Mouse (Mus musculus) lung, postnatal 4 days (tissue): ENCODE measurements around the gene Lypd5.
"Not testable (repeated sequence)": the region's sequence is repeated elsewhere in the genome, so short reads cannot be mapped to it uniquely, and the experiment has no call there.

Experiments used
- DNase-seq, 2 experiments: peaks; one replicate each; pipeline ENCODE4 v3.0.0; 2021

The Lypd5 gene

GRCm38 (mm10) chr7:24384827-24385226 is 35.8 kb downstream of the Lypd5 start:
- DNase-seq = peak; percentile 49 to 82

GRCm38 (mm10) chr7:24387059-24387556 is 38.1 kb downstream of the Lypd5 start:
- peak; percentile 35 to 38 for DNase-seq

- DNase-seq = no peak
Observed at GRCm38 (mm10) chr7:24389516-24390187, 40.7 kb downstream of the Lypd5 start.

GRCm38 (mm10) chr7:24390512-24390911 is 41.5 kb downstream of the Lypd5 start:
- DNase-seq = no peak

GRCm38 (mm10) chr7:24391077-24391476 is 42.1 kb downstream of the Lypd5 start:
- DNase-seq = no peak

- DNase-seq = no peak
Observed at GRCm38 (mm10) chr7:24391687-24392086, 42.7 kb downstream of the Lypd5 start.

- no peak for DNase-seq
Observed at GRCm38 (mm10) chr7:24394054-24394453, 45.1 kb downstream of the Lypd5 start.

GRCm38 (mm10) chr7:24394475-24395161 is 45.6 kb downstream of the Lypd5 start:
- no peak for DNase-seq

GRCm38 (mm10) chr7:24396832-24397231 is 47.8 kb downstream of the Lypd5 start:
- DNase-seq = no peak

GRCm38 (mm10) chr7:24398364-24398913 is 49.4 kb downstream of the Lypd5 start:
- DNase-seq = no peak

GRCm38 (mm10) chr7:24399256-24400081 is 50.5 kb downstream of the Lypd5 start, which contains the start of gene Smg9:
TSS of gene Smg9 (plus strand) at chr7:24399619.
- DNase-seq = peak; percentile 98

- DNase-seq = no peak
Observed at GRCm38 (mm10) chr7:24400082-24400452, 51.1 kb downstream of the Lypd5 start.

GRCm38 (mm10) chr7:24400489-24400888 is 51.5 kb downstream of the Lypd5 start:
- not testable (repeated sequence) for DNase-seq

GRCm38 (mm10) chr7:24402851-24403250 is 53.9 kb downstream of the Lypd5 start:
- DNase-seq = no peak
